Mouse (Mus musculus): Measurements from ENCODE around the gene Lrrc49.

GRCm38 (mm10) chr9:60714191-60714590, 26.2 kb upstream of the Lrrc49 start:
- TF ChIP-seq CTCF (IDR thresholded peaks at IDR 0.05): no peak
- TF ChIP-seq EP300 (IDR thresholded peaks at IDR 0.05): no peak

Data from lung, postnatal 0 days (tissue).